Mouse (Mus musculus): ENCODE measurements around the gene Specc1l. TPM values are rescaled to one million over a fixed set of nuclear protein-coding genes. Genes with fewer than 3 reads are reported as not detected.

The Specc1l gene
- polyA plus RNA-seq, 2 experiments from 2014 or later = 10.4 to 14.0 TPM

DNA sequence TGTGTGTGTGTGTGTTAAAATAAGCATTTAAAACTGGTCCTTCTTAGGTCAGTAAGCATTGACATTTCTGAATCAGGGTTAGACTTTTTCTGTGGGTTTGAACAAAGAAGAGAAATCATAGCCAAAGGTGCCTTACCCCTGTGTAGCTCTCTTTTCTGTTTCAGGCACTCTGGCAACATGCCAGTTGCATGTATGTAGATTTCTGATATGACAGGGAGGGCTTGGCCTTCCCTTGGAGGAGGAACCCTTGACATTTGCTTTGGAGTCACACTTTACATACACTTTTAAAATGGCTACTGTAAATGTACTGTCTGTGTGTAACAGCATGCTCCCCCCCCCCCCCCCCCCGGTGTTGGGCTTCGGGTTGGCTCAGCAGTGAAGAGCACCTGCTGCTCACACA lies 12.8 kb downstream of the Specc1l start:
- no peak for ATAC-seq

DNA sequence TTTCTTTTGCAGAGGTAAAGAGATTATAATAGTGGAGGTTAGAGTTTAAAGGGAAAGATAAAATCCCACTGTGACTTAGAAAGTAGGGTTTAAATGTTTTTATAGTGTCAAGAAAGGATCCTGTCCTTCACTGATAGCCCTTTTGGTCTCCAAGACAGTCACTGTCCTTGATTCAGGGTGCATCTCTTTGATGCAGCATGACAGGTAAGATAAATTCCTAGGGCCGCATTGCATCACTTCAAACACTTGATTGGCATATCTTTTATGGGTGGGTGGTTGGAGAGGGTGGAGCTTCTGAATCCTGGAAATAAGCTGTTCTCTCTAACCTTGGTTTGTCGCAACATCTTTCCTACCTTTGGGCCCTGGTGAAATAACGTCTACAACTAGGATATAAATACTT lies 15.5 kb downstream of the Specc1l start:
- no peak for ATAC-seq

DNA sequence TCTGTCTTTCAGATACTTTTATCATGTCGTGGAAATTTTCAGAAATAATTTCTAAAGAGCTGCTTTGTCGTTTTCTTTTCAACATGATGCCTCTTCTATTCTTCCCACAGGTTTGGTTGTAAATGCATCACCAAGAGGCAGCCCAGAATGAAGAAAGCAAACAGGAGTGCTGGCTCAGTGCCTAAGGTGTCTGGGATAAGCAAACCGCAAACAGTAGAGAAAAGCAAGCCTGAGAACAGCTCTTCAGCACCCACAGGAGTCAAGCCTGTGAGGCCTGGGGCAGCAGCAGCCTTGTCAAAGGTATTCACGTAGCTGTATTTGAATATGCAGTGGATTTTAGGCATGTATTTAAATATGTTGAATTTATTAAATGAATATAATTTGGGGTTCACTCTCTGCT lies 18.7 kb downstream of the Specc1l start:
- ATAC-seq = no peak

DNA sequence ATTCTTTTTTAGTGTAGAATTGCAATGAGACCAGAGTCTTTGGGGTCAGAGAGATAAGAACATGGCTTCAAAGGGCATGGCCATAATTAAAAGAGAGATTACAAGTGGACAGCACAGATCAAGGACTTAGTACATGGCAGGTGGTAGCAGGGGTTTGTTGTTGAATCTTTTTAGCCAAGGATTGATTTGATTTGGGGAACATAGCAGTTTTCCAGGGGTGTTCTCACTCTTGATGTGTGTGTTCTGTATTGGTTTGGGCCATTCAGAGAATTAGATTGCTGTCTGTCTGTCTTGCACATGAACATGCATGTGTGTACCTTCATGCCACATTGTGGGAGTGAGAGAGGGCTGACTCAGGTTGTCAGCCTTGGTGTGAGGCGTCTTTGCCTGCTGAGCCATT lies 20.0 kb downstream of the Specc1l start:
- no peak for ATAC-seq

DNA sequence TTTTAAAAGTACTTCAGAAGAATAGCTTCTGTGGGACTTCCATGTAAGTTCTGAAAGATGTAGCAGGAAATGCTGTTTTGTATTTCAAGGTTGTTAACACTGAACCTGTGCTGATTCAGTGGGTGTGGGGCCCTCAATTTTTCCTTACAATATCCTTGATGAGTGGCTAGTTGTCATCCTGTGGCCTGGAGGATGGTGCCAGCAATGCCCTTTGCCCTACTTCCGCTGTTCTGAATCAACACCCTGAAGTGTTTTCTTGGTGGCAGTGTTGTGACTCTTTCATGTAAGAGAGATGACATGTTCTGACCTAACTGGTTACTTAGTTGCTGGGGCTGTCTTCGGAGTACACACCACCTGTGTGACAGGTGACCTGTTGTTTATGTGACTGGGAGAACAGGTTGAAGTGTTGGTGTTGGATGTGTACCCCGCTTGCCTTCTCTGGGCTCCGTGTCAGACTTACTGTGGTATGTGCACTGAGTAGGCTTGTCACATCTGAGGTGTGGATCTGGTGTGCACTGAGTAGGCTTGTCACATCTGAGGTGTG lies 20.8 kb downstream of the Specc1l start:
- ATAC-seq = no peak

DNA sequence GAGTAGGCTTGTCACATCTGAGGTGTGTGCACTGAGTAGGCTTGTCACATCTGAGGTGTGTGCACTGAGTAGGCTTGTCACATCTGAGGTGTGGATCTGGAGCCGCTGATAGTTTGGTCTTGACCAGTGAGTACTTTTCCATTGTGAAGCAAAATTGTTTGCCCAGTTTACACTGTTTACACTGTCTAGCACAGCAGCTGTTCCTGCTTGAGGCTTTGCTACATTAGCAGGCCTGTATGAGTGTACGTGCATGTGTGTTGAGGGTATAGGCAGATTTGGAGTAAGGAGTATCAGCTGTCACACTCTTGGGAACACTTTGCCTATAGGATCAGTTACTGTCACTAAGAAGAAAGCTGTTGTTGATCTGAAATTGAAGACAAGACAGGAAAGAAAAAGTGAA lies 21.6 kb downstream of the Specc1l start:
- no peak for ATAC-seq

DNA sequence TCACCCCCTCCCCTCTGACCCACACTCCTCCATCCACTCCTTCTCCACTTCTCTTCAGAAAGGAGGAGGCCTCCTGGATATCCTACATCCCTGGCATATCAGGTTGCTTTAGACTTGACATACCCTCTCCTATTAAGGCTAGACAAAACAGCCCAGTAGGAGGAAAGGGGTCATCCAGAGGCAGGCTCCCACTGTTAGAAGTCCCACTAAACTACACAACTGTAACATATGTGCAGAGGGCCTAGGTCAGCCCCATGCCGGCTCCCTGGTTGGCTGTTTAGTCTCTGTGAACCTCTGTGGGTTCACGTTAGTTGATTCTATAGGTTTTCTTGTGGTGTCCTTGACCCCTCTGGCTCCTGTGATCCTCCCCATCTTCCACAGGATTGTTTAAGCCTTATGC lies 23.9 kb downstream of the Specc1l start:
- no peak for ATAC-seq

DNA sequence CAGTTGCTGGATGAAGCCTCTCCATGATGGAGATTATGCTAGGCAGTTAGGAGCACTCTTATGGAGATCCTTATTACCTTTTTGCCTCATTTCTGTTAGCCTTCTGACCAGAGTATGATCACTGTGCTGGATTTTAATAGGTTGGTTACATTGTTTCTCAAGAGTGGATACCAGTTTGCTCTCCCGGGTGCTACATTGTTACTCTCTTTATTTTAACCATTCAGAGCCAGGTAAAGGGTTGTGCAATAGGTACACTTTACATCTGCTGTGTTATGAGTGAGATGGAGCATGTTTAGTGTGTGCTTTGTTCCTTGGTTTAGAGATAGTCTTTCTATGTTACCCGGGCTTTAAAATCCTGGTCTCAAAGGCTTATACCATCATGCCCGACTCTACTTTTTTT lies 24.3 kb downstream of the Specc1l start:
- ATAC-seq = no peak

DNA sequence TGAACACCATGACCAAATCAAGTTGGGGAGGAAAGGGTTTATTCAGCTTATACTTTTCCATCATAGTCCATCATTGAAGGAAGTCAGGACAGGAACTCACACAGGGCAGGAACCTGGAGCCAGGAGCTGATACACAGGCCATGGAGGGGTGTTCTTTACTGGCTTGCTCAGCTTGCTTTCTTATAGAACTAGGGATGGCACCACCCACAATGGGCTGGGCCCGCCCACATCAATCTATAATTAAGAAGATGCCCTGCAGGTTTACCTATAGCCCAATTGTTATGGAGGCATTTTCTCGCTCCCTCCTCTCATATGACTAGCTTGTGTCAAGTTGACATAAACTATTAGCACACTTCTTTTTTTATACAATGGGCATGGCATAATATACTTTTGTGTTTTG lies 25.3 kb downstream of the Specc1l start:
- ATAC-seq = no peak

DNA sequence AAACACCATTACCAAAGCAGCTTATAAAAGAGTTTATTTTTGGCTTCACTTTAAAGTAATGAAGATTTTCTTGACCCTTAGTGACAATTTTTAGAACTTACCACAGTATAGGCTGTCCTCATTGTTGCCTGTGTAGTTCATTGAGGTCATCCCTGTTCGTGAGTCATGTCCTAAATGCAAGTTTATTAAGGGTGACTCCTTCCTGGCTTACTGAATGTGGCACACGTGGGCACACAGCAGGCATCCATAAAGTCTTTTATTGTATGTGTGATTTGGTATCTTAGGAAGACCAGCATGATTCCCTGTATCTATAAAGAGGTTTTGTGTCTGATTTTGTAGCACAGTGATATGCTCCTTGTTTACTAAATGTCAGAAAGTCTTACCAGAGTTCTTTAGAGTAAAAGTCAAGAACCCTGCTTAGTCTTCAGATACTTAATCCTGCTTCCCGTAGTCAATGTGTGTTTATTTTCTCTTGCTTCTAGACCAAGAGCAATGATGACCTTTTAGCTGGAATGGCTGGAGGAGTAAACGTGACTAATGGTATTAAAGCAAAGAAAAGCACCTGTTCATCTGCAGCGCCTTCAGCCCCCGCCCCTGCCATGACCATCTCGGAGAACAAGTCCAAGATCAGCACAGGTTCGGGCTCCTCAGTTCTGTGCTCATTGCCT lies 28.8 kb downstream of the Specc1l start:
- no peak for ATAC-seq

DNA sequence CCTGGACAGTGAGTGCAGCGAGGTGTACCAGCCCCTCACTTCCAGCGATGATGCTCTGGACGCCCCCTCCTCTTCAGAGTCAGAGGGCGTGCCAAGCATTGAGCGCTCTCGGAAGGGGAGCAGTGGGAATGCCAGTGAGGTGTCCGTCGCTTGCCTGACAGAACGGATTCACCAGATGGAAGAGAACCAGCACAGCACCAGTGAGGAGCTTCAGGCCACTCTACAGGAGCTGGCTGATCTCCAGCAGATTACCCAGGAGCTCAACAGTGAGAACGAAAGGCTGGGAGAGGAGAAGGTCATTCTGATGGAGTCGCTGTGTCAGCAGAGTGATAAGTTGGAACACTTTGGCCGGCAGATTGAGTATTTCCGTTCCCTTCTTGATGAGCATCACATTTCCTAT lies 33.9 kb downstream of the Specc1l start:
- no peak for ATAC-seq

DNA sequence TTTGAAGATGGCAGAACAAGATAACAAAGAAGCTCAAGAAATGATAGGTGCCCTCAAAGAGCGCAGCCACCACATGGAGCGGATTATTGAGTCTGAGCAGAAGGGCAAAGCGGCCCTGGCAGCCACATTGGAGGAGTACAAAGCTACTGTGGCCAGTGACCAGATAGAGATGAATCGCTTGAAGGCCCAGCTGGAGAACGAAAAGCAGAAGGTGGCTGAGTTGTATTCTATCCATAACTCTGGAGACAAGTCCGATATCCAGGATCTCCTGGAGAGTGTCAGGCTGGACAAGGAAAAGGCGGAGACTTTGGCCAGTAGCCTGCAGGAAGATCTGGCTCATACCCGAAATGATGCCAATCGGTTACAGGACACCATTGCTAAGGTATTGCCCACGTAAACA lies 34.5 kb downstream of the Specc1l start:
- no peak for ATAC-seq

DNA sequence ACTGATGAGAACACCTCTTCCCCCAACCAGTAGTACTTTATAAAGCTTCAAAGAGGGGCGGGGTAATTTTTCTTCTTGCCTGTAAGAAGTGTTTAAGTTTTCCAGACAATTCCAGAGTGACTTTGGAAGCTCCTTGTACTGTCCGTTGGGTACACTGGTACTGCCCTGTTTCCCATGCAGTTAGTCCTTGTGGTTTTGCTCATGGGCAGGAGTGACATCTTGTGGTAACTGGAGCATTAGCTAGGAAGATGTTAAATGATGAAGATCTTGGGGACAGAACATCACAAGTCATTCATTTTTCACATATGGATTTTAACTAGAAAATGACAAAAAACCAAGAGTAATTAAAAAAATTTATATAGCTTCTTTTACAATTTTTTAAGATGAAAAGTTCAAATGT lies 39.1 kb downstream of the Specc1l start:
- ATAC-seq = no peak

DNA sequence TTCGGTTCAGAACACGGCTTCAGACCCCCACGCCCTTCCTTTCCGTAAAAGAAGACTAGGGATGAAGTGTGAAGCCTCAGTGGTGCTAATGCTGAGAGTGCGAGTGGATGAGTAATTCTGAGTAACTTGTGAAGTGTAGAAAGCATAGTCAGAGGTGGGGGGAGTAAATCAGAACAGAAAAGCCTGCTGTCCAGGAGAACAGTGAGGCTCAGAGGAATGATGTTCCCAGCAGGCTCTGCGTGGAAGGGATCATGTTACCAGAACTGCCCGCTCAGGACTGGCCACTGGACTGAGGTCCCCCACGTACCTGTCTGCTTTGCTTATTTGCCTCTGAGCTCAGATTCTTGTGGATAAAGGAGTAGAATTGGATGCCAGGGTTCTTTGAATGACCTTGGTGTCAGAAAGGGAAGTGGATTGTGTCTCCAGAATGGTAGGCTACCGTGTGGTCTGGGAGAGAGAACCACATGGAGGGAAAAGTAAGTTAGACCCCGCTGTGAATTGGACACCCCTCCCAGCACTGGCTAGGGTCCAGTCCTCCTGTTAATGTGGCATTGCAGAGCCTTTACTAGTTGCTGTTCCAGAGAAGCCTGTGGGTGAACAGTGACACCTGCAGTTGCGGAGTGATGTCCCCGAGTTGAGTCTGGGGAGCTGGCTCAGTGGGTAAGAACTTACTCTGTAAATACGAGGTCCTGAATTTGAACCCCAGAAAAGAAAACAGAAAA lies 40.6 kb downstream of the Specc1l start:
- ATAC-seq = no peak

DNA sequence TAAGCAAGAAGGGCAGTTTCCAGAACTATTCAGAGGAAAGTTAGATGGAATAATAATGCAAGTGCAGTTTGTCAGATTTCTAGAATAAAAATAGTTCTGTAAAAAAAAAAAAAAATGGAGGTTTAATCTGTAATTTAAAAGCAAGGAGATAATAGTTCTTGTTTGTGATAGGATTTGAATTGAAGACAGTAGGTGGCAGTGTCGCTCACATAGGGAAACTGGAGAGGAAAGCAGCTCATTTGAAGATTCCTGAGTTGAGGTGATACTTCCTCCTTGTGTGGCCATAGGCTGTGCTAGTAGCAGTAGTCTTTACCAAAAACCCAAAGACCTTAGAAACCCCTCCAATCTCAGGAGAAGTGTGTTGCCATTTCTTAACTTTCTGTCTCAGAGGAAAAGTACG lies 43.2 kb downstream of the Specc1l start:
- ATAC-seq = peak; percentile 36

DNA sequence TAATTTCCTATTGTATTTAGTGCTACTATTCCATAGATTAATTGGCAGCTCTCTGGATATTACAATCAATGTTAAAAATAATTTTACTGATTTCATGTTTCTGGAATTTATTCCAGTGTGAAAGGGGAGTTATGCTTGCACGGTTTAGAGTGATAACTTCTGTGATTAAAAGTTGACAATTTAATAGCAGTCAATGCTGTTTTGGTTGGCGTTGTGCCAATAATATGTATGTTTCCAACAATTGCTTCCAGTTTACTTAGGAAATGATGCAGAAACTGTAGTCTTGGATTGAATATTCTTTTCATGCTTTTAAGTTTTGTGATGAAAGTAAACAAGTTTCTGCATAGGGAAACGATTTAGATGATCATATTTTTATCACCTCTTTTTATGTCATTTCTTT lies 45.5 kb downstream of the Specc1l start:
- no peak for ATAC-seq

DNA sequence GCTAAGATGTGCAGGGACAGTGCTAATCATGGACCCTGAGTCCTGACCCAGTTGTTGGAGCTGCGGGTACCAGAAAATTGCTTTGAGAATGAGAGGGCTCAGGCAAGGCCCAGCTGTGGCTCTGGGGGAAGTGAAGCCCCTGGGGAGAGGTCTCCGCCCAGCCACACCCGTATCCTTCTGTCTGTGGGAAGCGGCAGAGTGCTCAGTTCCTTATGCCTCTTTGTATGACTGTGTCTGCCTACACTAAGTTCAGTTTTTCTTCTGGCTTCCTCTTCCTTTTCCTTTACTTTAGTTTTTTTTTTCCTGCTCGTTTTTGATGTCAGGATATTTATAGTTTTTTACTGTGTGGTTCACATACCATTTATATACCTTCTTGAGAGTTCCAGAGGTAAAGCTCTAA lies 46.4 kb downstream of the Specc1l start:
- ATAC-seq = no peak

DNA sequence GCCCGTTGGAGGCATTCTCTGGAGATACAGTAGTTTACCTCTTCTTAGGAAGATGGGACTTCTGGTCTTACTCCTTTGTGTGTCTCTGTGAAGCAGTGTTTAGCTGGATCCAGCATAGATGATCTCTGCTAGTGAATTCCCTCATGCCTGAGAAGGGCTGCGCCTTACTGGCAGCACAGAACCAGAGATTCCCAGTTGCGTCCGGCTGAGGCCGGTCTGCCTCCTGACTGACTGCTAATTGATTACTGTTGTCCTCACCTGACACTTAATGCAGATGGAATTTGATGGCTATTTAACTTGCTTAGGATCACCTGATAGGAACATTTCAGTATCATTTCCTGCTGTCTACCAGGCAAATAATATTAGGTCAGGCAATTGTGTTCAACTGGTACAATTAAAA lies 49.4 kb downstream of the Specc1l start:
- ATAC-seq = no peak

DNA sequence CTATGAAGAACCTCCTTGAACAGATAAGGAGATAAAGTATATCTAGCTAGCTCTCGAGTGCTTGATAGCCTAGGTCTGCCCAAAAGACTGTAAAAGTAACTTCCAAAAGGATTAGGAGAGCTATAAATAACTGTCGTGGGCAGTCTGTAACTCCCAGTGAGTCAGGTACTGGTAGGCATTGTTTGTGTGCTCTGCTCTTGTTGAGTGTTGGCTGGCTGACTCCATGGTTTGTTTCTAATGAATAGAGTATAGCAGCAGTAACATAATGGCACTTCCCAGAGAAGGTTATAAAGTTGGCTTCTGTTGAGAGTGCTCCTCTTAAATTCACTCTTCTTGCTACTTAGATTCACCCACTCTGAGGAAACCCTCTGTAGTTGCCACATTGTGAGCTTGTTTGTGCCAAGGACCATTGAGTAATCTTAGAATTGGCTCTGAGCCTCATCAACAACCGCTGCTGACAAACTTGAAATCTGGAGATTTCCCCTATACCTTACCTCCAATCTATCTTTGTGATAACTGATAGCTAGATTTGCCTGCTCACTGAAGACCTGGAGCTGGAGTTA lies 53.2 kb downstream of the Specc1l start:
- ATAC-seq = no peak

DNA sequence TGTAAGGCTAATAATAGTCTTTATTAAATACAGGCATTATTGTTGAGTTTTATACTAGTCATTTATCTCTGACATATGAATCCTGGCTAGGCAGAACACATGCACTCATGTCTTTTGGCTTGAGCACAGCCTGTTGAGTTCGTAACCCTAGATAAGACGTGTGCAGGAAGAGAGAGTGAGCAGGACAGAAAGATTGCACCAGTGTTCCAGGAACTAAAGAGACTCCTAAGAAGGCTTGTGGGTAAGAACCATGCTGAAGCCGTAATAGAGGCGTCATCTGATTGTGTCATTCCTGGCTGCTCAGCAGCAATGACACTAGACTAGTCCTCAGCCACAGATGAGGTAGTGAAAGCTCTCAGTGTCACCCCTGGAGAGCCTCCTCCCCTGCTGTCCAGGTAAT lies 61.1 kb downstream of the Specc1l start:
- no peak for ATAC-seq

DNA sequence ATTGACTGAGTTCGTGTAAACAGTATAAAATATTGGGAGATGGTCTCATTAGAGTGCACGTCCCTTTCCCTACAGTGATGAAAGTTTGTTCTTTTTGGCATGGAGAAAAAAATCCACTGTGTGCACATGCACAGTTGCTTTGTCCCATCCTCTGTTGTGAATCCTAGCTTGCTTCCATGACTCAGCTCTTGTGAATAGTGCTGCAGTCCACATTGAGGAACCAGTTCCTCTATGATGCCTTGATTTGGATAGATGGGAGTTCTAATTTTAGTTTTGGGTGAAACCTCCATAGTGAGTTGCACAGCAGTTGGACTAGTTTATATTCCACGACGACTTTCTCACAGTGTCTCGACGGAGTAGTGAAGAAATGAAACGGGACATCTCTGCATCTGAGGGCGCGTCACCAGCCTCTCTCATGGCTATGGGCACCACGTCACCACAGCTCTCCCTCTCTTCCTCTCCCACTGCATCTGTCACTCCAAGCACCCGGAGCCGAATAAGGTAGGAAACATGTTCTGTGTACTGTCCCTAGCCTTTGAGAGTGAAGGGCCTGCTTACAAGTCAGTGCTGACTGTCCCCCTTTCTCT lies 64.6 kb downstream of the Specc1l start:
- ATAC-seq = no peak

DNA sequence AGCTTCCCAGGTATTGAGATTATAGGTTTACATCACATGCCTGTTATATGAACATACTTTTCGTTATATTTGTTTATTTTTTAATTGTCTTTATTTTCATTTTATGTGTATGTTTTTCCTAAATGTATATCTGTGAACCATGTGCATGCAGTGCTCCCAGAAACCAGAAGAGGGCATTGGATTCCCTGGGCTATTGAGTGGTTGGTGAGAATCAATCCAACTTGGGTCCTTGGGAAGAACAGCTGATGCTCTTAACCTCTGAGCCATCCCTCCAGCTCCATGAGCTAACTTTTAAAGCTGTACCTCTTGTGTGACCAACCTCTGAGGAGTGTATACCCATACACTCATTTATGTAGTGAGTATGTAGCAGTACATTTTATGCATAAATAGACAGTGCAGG lies 65.6 kb downstream of the Specc1l start:
- peak; percentile 51 for ATAC-seq

DNA sequence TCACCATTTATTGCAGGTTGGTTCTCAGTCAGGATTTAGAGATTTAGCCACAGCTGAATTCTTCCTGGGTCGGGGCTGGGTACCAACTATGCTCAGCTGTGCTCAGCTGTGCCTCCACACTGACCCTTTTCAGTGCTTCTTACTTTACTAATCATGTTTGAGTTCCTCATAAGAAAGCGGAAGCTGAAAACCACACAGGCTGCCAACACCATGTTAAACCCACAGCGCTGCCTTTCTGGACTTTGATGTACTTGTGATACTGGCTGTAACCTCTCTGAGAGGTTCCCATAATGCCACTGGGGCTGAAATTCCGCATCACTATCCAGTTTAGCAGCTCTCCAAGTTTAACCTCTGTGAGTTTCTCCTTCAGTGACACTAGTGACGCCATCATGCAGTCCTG lies 70.8 kb downstream of the Specc1l start:
- peak; percentile 95 for ATAC-seq

DNA sequence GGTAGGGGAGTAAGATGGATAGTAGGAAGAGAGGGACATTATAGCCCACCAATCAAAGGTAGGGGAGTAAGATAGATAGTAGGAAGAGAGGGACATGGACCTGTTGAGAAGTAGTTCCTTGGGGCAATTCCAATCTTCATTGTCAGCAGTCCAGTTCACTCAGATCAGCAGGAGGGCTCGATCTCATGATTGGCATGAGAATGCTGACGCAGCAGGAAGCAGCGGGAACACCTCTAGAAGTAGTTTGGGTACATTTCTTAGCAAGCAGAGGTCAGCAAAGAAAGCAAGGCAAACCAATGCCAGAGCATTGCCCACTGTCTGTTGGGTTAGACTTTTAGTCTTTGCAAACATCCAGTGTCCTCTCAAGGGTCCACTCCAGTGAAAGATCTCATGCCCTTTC lies 71.9 kb downstream of the Specc1l start:
- ATAC-seq = no peak
